Mouse (Mus musculus) erythroblast, adult 5-6 weeks (primary cell): ENCODE data around the gene Acot8. TPM values are rescaled to one million over a fixed set of nuclear protein-coding genes. Genes with fewer than 3 reads are reported as not detected.
"Not testable (repeated sequence)": the region's sequence is repeated elsewhere in the genome, so short reads cannot be mapped to it uniquely, and the experiment has no call there.

Source experiments
- ATAC-seq: replicated peaks from 2 replicates; pipeline ENCODE4 v1.8.0; 2016; ENCODE audit warnings: moderate number of reproducible peaks, mild to moderate bottlenecking, moderate TSS enrichment, inconsistent platforms; ENCODE audit not compliant: poor library complexity, low FRiP score, severe bottlenecking
- total RNA-seq, 2 experiments: library from RNA; stranded (forward) in 1 of 2; stranded (reverse) in 1 of 2; fragments of 150-400 nt in 1 of 2; fragments of 200-764, 138-1000 nt in 1 of 2; gene quantifications; 2 replicates each; pipeline versions ENCODE4 v1.2.3 to v1.2.4; 2015 to 2017; ENCODE audit warnings: low replicate concordance in 2 of 2

Gene Acot8
- total RNA-seq, 2 experiments from 2014 or later, result 10.0 to 15.8 TPM

- peak; percentile 66 for ATAC-seq
Observed at GRCm38 (mm10) chr2:164815821-164816220, 11.1 kb upstream of the Acot8 start.

DNA sequence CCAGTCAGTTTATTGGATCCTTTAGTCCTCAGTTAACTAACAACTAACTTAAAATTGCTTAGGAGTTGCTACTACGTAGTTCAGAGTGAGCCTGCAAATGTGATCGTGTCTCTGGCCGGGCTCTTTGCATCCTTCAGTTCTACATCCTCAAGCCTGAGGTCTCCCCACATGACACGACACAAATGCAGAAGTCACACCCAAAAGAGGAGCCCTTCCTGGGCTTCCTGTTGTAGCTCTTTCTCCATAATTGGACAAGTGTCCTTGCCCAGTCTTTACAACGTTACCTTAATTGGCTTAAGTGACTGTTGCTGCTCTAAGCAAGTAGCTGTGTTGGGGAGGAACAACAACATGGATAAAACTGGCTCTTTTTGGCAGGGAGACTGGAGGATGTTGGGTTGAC, 10.7 kb upstream of the Acot8 start:
- ATAC-seq, result peak; percentile 59

- ATAC-seq, result no peak
Observed at GRCm38 (mm10) chr2:164813557-164813956, 8.9 kb upstream of the Acot8 start.

DNA sequence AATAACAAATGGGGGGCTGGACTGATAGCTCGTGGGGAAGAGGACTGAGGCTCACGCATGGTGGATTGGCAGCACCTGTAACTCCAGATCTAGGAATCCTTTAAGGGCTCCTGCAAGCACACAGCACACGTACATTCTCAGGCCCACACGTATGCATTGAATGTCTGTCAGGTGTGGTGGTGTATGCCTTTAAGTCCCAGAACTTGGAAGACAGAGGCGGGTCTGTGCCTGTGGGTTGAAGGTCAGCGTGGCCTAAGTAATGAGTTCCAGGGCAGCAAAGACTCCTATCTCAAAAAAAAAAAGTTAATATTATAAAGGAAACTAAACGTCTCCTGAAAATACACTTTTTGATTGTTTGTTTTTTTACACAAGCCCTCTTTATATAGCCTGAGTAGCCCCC, 1.9 kb upstream of the Acot8 start:
- ATAC-seq, result no peak

DNA sequence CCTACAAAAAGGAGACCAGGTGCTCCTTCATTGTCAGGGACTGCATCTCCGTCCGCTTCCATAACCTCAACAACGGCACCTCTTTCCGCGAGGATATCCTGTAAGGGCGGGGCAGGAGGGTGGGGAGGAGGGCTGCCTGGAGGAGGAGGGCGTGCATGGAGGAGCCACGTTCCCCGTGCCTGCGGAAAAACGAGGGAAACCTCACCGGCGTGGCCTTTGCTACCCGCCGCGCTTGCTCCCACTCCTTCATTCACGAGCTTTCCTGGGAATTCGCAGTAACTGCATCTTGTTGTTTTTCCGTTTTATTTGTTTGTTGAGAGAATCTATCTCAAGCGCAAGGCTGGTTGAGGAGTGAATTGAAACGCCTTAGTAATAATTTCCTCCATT, 643 bp upstream of the Acot8 start:
- ATAC-seq, result peak; percentile 70

GRCm38 (mm10) chr2:164803921-164804313, 765 bp downstream of the Acot8 start:
- ATAC-seq, result no peak

DNA sequence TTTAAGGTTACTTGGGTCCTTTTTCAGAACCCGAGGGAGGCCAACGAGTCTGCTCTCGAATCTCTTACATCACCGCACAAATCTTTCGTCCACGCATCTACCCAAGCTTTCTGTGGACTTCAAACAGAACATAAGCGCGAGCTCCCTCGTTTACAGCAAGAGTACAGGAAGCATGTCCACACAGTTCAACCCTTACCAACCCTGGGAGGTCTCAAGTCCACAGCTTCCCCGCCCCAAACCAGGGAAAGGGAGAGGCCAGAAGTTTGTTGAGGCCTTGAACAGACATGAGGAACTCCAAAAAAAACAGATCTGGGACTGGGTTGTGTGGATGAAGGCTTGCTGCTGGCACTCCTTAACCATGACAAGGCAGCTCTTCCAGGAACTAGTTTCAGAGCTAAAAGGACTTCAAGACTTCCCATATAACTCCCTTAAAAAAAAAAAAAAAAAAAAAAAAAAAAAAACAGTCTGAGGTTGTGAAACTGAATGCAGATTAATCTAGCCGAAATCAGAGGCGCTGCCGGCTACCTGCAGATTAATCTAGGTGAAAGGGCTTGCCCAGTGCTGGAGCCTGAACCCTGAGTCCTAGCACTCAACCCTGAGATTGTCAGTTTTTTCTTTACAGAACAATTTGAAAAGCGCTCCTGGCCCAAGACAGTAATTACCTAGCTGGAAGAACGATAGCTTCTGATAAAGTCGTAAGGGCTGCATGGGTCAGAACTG, 1.3 kb downstream of the Acot8 start:
- no peak for ATAC-seq

DNA sequence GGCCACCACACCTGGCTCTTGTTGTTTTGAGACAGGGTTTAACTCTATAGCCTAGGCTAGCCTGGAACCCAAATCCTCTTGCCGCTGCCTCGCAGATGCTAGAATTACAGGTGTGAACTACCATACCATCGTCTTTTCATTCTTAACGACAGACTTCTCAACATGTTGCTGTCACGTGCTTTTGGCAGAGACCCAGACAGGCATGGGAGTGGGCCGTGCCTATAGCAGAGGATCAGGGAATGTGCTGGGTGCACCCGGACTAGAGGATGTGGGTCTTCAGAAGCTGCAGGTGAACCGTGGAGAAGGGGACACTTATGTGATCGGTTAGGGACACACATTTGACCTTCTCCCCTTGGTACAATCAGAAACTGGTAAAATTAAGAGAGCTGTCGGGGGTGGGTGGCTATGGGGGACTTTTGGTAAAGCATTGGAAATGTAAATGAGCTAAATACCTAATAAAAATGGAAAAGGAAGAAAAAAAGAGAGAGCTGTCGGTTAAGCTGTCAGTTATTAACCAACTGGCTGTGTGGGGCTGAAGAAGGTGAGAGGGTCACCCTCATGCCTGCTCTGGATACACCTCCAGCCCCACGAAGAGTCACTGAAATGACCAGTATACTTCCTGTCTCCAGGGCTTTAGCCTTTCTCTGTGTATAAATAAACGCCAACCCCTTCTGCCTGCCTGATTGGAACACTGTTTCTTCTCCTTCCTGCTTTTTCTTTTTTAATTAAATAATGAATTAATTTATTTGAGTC, 4.3 kb downstream of the Acot8 start:
- ATAC-seq, result no peak

DNA sequence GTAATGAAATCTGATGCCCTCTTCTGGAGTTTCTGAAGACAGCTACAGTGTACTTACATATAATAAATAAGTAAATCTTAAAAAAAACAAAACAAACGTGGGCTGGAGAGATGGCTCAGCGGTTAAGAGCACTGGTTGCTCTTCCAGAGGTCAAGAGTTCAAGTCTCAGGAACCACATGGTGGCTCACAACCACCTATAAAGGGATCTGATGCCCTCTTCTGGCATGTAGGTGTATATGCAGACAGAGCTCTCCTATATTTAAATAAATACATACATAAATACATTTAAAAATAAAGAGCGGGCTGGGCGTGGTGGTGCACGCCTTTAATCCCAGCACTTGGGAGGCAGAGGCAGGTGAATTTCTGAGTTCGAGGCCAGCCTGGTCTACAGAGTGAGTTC, 6.1 kb downstream of the Acot8 start:
- ATAC-seq, result not testable (repeated sequence)

- ATAC-seq, result no peak
Observed at GRCm38 (mm10) chr2:164795868-164796267, 8.8 kb downstream of the Acot8 start.

- ATAC-seq, result peak; percentile 72
Observed at GRCm38 (mm10) chr2:164794293-164794692, 10.4 kb downstream of the Acot8 start.

GRCm38 (mm10) chr2:164793772-164794171, 10.9 kb downstream of the Acot8 start:
- ATAC-seq, result peak; percentile 47; the same call in 1 of the 2 replicates

- peak; percentile 59 for ATAC-seq
Observed at GRCm38 (mm10) chr2:164793236-164793635, 11.4 kb downstream of the Acot8 start.

DNA sequence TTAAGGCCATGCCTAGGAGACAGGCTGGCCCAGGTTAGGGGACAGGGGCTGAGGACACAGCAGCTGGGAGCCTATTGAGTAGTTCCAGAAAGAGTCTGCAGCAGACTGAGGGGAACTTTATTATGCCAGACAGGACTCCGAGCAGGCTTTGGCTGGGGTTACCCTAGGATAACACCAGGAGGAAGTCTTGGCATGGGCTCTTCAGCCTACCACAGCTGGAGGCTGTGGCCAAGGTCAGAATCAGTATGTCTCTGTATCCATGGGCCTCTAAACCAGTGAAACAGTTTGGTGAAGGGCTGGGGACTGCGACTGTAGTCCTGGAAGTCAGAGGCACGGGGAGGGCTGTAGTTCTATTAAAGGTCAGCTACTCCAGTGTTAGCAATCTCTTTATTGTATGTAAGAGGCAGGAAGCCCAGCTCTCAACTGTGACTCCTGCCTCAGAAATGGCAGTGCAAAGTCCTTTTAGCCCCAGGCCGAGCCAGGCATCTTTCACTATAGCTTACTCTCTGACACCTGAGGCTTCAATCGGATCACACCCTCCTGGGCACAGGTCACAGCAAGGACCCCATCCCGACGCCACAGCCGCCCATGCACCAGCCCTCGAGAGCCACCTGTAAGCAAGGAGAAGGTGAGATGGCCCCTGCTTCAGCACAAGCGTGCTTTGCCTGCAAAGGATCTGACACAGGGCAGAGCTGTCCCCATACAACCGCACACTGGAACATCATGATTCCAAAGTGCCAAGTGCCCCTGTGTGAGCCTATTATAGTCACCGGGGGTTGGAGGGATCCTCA, 12.1 kb downstream of the Acot8 start:
- ATAC-seq, result 0 out of 2 replicates have a peak, but pooled peaks have one; percentile 6

DNA sequence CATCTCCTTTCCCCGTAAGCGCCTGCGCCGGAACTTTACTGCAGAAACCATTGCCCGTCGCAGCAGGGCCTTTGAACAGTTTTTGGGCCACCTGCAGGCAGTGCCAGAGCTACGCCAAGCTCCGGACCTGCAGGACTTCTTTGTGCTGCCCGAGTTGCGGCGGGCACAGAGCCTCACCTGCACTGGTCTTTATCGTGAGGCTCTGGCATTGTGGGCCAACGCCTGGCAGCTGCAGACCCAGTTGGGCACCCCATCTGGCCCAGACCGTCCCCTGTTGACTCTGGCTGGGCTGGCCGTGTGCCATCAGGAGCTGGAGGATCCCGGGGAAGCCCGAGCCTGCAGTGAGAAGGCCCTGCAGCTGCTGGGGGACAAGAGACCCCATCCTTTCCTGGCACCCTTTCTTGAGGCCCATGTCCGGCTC, 12.8 kb downstream of the Acot8 start:
- no peak for ATAC-seq

DNA sequence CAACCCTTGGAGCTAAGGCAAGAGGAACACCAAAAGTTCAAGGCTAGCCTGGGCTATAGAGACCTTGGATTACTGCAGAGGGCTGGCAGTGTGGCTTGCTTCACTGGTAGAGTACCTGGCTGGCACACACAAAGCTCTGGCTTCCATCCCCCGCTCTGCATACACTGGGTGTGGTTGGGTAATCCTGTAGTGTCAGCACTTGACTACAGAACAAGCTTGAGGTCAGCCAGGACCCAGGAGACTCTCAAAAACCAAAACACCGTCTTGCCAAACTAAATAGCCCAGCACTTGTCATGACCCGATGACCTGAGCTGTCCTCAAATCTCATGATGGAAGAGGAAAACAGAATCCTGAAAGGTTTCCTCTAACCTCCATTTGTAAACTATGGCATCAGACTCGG, 14.2 kb downstream of the Acot8 start:
- ATAC-seq, result no peak

GRCm38 (mm10) chr2:164788411-164788810, 16.3 kb downstream of the Acot8 start:
- no peak for ATAC-seq

- no peak for ATAC-seq
Observed at GRCm38 (mm10) chr2:164787779-164788178, 16.9 kb downstream of the Acot8 start.

- no peak for ATAC-seq
Observed at GRCm38 (mm10) chr2:164787032-164787431, 17.6 kb downstream of the Acot8 start.

- peak; percentile 9; the same call in 1 of the 2 replicates for ATAC-seq
Observed at GRCm38 (mm10) chr2:164786388-164786885, 18.2 kb downstream of the Acot8 start.
